Mouse (Mus musculus) heart, adult 9 months (tissue): ENCODE measurements around the gene Lingo3.
"Not testable (repeated sequence)": the region's sequence is repeated elsewhere in the genome, so short reads cannot be mapped to it uniquely, and the experiment has no call there.

Source experiments
- DNase-seq, 2 experiments: peaks; one replicate each; pipeline ENCODE4 v3.0.0; 2022; ENCODE audit warnings: low spot score in 2 of 2

The Lingo3 gene

GRCm38 (mm10) chr10:80843087-80843930 lies 530 bp downstream of the Lingo3 start:
- no peak for DNase-seq

- no peak for DNase-seq
These were observed 1.5 kb downstream of the Lingo3 start for GRCm38 (mm10) chr10:80842334-80842733.

GRCm38 (mm10) chr10:80841685-80842084 lies 2.2 kb downstream of the Lingo3 start:
- DNase-seq, result no peak

GRCm38 (mm10) chr10:80839848-80840247 lies 4.0 kb downstream of the Lingo3 start:
- no peak for DNase-seq

GRCm38 (mm10) chr10:80838346-80838912 lies 5.4 kb downstream of the Lingo3 start:
- no peak for DNase-seq

- DNase-seq, result peak; percentile 64 to 66
These were observed 6.0 kb downstream of the Lingo3 start for GRCm38 (mm10) chr10:80837827-80838226.

GRCm38 (mm10) chr10:80836949-80837379 lies 6.9 kb downstream of the Lingo3 start:
- no peak for DNase-seq

- DNase-seq, result no peak
These were observed 8.2 kb downstream of the Lingo3 start for GRCm38 (mm10) chr10:80835617-80836016.

GRCm38 (mm10) chr10:80832818-80833217 lies 11.0 kb downstream of the Lingo3 start:
- DNase-seq, result no peak

GRCm38 (mm10) chr10:80831136-80831535 lies 12.7 kb downstream of the Lingo3 start:
- no peak for DNase-seq

- no peak for DNase-seq
These were observed 14.2 kb downstream of the Lingo3 start for GRCm38 (mm10) chr10:80829359-80830278.

GRCm38 (mm10) chr10:80828587-80828986 lies 15.3 kb downstream of the Lingo3 start:
- DNase-seq, result not testable (repeated sequence)

GRCm38 (mm10) chr10:80827870-80828420 lies 15.9 kb downstream of the Lingo3 start:
- no peak for DNase-seq

- no peak for DNase-seq
These were observed 16.6 kb downstream of the Lingo3 start for GRCm38 (mm10) chr10:80827063-80827869.

GRCm38 (mm10) chr10:80826151-80827062 lies 17.4 kb downstream of the Lingo3 start, which contains the start of gene Oaz1:
TSS of gene Oaz1 (plus strand) at chr10:80826656.
- DNase-seq, result peak; percentile 100

- no peak for DNase-seq
These were observed 19.0 kb downstream of the Lingo3 start for GRCm38 (mm10) chr10:80824827-80825226.

GRCm38 (mm10) chr10:80823847-80824643 lies 19.8 kb downstream of the Lingo3 start:
- DNase-seq, result no peak

GRCm38 (mm10) chr10:80823316-80823715 lies 20.5 kb downstream of the Lingo3 start:
- DNase-seq, result no peak

- DNase-seq, result no peak
These were observed 21.3 kb downstream of the Lingo3 start for GRCm38 (mm10) chr10:80822528-80822927.
